Mouse (Mus musculus) heart, embryonic 13.5 days (tissue): Measurements from ENCODE around the gene Me1. TPM values are rescaled to one million over a fixed set of nuclear protein-coding genes. Genes with fewer than 3 reads are reported as not detected.
A peak's percentile ranks its signal among the peaks of the same experiment; 100 is the strongest.

ENCODE experiments used
- ATAC-seq: fragments of 200-750 bp; cut with Nextera tagmentation; 2 replicates; pipeline ENCODE4 v1.8.0; 2017; ENCODE audit warnings: moderate TSS enrichment; ENCODE audit not compliant: insufficient number of reproducible peaks, low FRiP score, low TSS enrichment; ENCODE audit errors: extremely low read depth
- H3K27ac ChIP-seq: fragments of 300-500 bp; sonication (generic); replicated peaks from 2 replicates; pipeline ENCODE4 v1.5.1; 2015; ENCODE audit warnings: moderate library complexity, mild to moderate bottlenecking, inconsistent platforms
- H3K27me3 ChIP-seq: fragments of 300-500 bp; sonication (generic); replicated peaks from 2 replicates; pipeline ENCODE4 v1.6.1; 2015; ENCODE audit warnings: mild to moderate bottlenecking, inconsistent platforms
- H3K36me3 ChIP-seq: fragments of 300-500 bp; sonication (generic); 2 replicates; pipeline ENCODE4 v1.6.1; 2015; ENCODE audit warnings: mild to moderate bottlenecking, inconsistent platforms
- H3K4me1 ChIP-seq: fragments of 300-500 bp; sonication (generic); 2 replicates; pipeline ENCODE4 v1.6.1; 2015; ENCODE audit warnings: inconsistent platforms
- H3K4me2 ChIP-seq: fragments of 300-500 bp; sonication (generic); 2 replicates; pipeline ENCODE4 v1.6.1; 2015; ENCODE audit warnings: inconsistent platforms, mild to moderate bottlenecking, moderate library complexity
- H3K4me3 ChIP-seq: fragments of 300-500 bp; sonication (generic); 2 replicates; pipeline ENCODE4 v1.5.1; 2015; ENCODE audit warnings: moderate library complexity, mild to moderate bottlenecking, inconsistent platforms
- H3K9ac ChIP-seq: fragments of 300-500 bp; sonication (generic); 2 replicates; pipeline ENCODE4 v1.6.1; 2015; ENCODE audit warnings: inconsistent platforms, mild to moderate bottlenecking, moderate library complexity
- H3K9me3 ChIP-seq: fragments of 300-500 bp; sonication (generic); 2 replicates; pipeline ENCODE4 v1.6.1; 2016; ENCODE audit warnings: inconsistent platforms
- WGBS: fragments of 180-500 bp; shearing (Covaris S2); methylation state at CpG from one replicate; pipeline ENCODE4 v1.1.7; 2015; ENCODE audit warnings: mixed read lengths; 5-methylcytosine and 5-hydroxymethylcytosine counted together
- polyA plus RNA-seq: library from polyadenylated mRNA; unstranded; fragments of >200 nt; fragmentation: Nextera tagmentation; extraction: Ambion mirVana; gene quantifications from 2 replicates; pipeline ENCODE4 v1.2.1, GENCODE M21; 2015

Me1 gene
- polyA plus RNA-seq, 1 experiment from 2014 or later: 32.2 TPM

DNA sequence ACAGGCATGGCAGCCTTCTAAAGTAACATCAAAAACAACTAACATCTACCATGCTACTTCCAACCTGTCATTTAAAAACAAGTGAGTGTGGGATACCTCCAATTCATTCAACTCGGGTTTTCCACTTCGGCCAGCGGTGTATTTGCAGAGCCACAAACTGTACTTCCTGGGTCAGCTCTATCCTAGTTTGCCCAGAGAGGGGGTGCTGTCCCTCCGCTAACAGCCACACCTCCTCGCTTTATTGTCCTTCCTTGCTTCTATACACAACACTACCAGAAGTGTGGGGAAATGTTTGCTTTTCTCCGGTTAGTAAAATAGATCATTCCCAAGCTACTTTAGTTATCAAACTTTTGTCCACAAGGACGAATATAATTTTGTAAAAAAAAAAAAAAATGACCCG is 124.8 kb downstream of the Me1 start:
- 11% methylated on average over 8 of the region's 8 CpGs for WGBS
- ATAC-seq: no peak

DNA sequence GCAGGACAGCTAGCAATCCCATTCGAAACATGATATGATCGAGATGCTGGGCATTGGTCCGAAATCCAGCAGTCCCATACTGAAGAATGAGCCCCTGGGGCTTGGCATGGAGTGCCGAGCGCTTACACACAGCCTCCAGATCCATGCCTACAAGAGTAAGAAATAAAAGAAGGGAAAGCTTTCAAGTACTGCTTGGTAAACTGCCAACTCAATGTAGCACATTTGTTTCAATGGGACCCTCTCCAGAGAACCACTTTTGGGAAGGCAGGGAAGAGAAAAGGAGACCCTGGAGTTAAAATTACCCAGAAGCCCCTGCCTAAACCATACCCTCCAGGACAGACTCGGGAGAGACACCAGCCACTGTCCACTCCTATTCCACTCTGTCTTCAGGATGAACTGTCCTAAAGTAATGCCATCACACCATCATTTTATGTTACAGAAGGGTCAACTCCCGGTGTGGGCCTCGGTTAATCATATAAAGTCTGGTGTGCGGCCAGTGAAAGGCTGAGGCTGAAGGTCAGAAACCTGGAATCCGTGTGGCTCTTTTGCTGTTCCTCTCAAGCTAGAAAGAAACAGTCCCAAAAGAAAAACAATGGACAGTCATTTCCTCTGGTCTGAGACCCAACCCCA is 125.4 kb downstream of the Me1 start:
- Histone ChIP-seq H3K9me3 (no peaks in the 10 kb centered on the region), H3K27me3 (no peaks in the 10 kb centered on the region), H3K4me2 (peak overlapping the region; percentile 100), H3K9ac (peak overlapping the region; percentile 84), H3K27ac (no peak overlapping the region), H3K4me3 (peak overlapping the region; percentile 77), H3K36me3 (peaks cover 40% of the 10 kb centered on the region), H3K4me1 (peaks cover 22% of the 10 kb centered on the region)
- ATAC-seq: no peak
- WGBS: 79% methylated on average over 10 of the region's 10 CpGs

More for the DNA sequence above, 124.8 kb downstream of the Me1 start:
- H3K9me3 ChIP-seq: no peaks in the 10 kb centered on the region
- H3K36me3 ChIP-seq: peaks cover 35% of the 10 kb centered on the region
- peak overlapping the region; percentile 77 for H3K4me3 ChIP-seq
- no peaks in the 10 kb centered on the region for H3K27me3 ChIP-seq
- H3K9ac ChIP-seq: peak overlapping the region; percentile 84
- peaks cover 22% of the 10 kb centered on the region for H3K4me1 ChIP-seq
- peak overlapping the region; percentile 100 for H3K4me2 ChIP-seq
- peak overlapping the region; percentile 70; the same call in 1 of the 2 replicates for H3K27ac ChIP-seq

DNA sequence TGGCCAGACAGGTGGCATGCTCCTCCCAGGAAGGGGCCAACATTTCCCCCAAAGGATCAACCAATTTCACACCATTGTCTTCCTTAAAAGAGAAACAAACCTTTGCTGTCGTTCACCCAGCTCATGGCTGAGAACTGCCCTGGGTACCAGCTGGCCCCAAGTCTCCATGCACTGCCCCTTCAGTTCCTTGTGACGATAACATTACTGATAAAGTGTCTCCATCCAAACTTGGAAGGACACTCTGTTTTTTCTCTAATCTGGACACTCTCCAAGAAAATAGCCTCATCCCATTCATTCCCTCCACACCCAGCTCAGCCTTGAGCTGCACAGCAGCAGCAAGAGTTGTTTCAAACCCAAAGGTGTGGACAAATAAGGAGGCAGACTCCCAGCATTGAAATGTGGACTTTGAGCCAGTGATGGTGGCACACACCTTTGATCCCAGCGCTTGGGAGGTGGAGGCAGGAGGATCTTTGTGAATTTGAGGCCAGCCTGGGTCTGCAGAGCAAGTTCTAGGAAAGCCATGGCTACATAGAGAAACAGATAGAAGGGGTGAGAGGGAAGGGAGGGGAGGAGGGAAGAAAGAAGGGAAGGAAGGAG is 126.3 kb downstream of the Me1 start:
- 75% methylated on average over 3 of the region's 3 CpGs for WGBS
- no peak overlapping the region for H3K9ac ChIP-seq
- peaks cover 22% of the 10 kb centered on the region for H3K4me1 ChIP-seq
- H3K27me3 ChIP-seq: no peaks in the 10 kb centered on the region
- H3K36me3 ChIP-seq: peaks cover 50% of the 10 kb centered on the region
- no peak for ATAC-seq
- no peak overlapping the region for H3K4me2 ChIP-seq
- H3K4me3 ChIP-seq: no peak overlapping the region
- H3K27ac ChIP-seq: no peak overlapping the region
- no peaks in the 10 kb centered on the region for H3K9me3 ChIP-seq

DNA sequence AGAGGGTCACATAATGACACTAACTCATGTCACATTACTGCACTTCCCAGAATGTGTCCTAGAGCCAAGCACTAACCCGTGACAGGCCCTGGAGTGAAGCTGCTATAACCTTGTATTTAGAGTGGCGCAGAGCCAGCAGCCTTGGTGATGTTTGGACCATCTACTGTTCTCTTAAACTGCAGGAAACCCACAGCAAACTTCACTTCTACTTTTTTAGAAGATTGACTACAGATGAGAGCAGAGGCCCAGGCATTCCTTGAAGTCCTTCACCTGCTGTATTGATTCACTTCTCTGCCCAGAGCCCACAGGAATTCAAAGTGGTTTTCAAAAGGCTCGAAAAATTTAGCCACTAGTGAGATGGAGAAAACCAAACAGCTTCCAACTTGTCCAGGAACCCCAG is 135.2 kb downstream of the Me1 start:
- WGBS: 82% methylated on average over 3 of the region's 3 CpGs
- Histone ChIP-seq H3K9ac (no peak overlapping the region), H3K27me3 (no peaks in the 10 kb centered on the region), H3K4me2 (no peak overlapping the region), H3K36me3 (peaks cover 94% of the 10 kb centered on the region), H3K9me3 (no peaks in the 10 kb centered on the region), H3K27ac (no peak overlapping the region), H3K4me3 (no peak overlapping the region), H3K4me1 (no peaks in the 10 kb centered on the region)
- no peak for ATAC-seq

DNA sequence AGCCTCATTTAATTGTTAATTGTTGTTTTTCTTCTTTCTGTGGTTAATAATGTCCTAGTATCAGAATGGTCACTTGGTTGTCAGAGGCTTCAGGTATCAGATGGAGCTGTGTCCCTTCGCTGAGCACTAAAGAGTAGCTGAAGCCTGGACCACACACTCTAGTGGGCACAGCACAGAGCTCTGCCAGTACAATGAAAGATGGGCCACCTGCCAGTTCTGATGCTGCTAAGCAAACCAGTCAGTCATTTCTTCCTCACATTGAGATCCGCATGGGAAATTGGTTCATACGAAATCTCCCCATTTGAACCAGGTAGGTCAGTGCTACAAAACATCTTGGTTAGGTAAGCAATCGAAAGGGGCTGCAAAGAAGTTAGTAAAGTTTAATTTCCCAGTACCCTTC is 141.1 kb downstream of the Me1 start:
- no peak overlapping the region for H3K4me2 ChIP-seq
- ATAC-seq: no peak
- H3K4me3 ChIP-seq: no peak overlapping the region
- peaks cover 89% of the 10 kb centered on the region for H3K36me3 ChIP-seq
- no peak overlapping the region for H3K9ac ChIP-seq
- no peaks in the 10 kb centered on the region for H3K4me1 ChIP-seq
- H3K27me3 ChIP-seq: no peaks in the 10 kb centered on the region
- no peak overlapping the region for H3K27ac ChIP-seq
- 84% methylated on average over 4 of the region's 4 CpGs for WGBS
- H3K9me3 ChIP-seq: no peaks in the 10 kb centered on the region

DNA sequence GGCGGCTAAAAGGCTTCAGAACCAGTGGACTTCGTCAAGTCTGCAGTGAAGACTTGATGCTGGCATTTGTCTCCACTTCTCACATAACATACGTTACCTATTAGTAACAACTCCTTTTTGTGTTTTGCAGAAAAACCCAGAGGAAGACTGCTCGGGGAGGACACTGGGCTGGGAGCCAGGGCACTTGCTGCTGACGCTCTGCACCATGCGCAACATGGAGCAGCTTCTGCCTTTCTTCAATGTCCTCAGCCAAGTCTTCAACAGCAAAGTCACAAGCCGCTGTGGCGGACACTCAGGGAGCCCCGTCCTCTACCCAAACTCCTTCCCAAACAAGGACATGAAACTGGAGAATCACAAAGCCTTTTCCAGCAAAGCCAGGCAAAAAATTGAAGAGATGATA is 141.9 kb downstream of the Me1 start:
- Histone ChIP-seq H3K4me2 (no peak overlapping the region), H3K27me3 (no peaks in the 10 kb centered on the region), H3K4me3 (no peak overlapping the region), H3K27ac (no peak overlapping the region), H3K36me3 (peaks cover 88% of the 10 kb centered on the region), H3K9me3 (no peaks in the 10 kb centered on the region), H3K9ac (no peak overlapping the region), H3K4me1 (no peaks in the 10 kb centered on the region)
- 82% methylated on average over 9 of the region's 9 CpGs for WGBS
- ATAC-seq: no peak

DNA sequence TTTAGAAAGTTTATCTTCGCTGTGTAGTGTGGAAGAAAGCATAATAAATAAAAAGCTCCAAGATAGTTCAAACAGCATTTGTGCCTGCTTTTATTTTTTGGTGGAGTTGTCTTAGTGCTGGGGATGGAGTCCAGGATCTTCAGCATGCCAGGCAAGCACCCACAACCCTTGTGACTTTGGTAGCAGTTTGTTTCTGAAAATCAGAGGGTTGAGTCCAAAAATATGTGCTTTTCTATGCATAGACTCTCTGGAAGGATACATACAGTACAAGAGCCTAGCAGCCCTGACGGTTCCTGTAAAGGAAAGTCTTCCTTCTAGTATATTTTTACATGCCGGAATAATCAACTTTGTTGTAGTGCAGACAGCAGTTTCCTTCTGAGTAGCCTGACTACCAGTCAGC is 145.0 kb downstream of the Me1 start:
- no peaks in the 10 kb centered on the region for H3K4me1 ChIP-seq
- no peak overlapping the region for H3K9ac ChIP-seq
- peaks cover 79% of the 10 kb centered on the region for H3K36me3 ChIP-seq
- H3K4me2 ChIP-seq: no peak overlapping the region
- no peak overlapping the region for H3K27ac ChIP-seq
- H3K9me3 ChIP-seq: no peaks in the 10 kb centered on the region
- ATAC-seq: no peak
- no peaks in the 10 kb centered on the region for H3K27me3 ChIP-seq
- WGBS: 86% methylated on average over 3 of the region's 3 CpGs
- no peak overlapping the region for H3K4me3 ChIP-seq

DNA sequence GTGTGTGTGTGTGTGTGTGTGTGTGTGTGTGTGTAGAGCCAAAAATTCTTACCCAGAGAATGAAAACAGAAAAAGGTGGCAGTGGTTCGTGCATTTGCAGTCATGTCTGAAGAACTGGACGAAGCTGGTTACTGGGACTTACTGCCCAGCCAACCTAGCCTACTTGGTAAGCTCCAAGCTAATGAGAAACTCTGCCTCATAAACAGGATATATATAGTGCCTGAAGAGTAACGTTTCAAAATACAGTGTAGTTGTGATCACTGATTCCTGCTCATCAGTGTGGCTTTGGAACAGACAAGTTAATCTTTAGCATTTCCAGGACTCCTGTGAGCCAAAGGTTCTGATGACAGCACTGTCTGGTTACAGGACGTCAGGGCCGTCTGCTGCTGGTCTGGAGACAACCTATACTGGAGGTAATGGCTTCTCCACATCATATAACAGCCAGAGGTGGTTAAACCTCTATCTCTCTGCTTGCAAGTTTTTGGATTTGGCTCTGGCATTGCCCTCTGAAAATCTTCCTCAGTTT is 146.1 kb downstream of the Me1 start:
- H3K9me3 ChIP-seq: no peaks in the 10 kb centered on the region
- H3K27me3 ChIP-seq: no peaks in the 10 kb centered on the region
- 75% methylated on average over 5 of the region's 5 CpGs for WGBS
- H3K36me3 ChIP-seq: peaks cover 81% of the 10 kb centered on the region
- H3K4me3 ChIP-seq: no peak overlapping the region
- no peak overlapping the region for H3K9ac ChIP-seq
- no peak for ATAC-seq
- H3K27ac ChIP-seq: no peak overlapping the region
- H3K4me2 ChIP-seq: no peak overlapping the region
- H3K4me1 ChIP-seq: no peaks in the 10 kb centered on the region

DNA sequence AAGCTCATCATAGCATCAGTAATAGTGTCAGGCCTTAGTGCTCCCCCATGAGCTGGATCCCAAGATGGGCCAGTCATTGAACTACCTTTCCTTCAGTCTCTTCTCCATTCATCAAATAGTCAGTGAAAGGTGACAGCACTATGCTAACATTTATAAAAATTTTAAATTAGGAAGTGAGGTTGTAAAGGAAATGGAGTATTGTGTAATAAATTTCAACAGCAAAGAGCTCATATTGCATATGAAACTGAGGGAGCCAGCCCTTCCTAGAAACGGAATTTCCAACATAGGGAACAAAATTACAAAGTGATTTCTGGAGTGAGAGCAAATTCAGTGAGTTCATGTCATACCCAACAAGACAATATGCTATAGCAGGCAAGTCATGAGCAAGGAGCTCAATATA is 151.2 kb downstream of the Me1 start:
- no peaks in the 10 kb centered on the region for H3K27me3 ChIP-seq
- no peak overlapping the region for H3K9ac ChIP-seq
- no peaks in the 10 kb centered on the region for H3K4me1 ChIP-seq
- peaks cover 78% of the 10 kb centered on the region for H3K36me3 ChIP-seq
- no peak overlapping the region for H3K4me2 ChIP-seq
- H3K9me3 ChIP-seq: no peaks in the 10 kb centered on the region
- H3K4me3 ChIP-seq: no peak overlapping the region
- ATAC-seq: no peak
- no peak overlapping the region for H3K27ac ChIP-seq
- WGBS: 70% methylated on average over 1 of the region's 1 CpGs

DNA sequence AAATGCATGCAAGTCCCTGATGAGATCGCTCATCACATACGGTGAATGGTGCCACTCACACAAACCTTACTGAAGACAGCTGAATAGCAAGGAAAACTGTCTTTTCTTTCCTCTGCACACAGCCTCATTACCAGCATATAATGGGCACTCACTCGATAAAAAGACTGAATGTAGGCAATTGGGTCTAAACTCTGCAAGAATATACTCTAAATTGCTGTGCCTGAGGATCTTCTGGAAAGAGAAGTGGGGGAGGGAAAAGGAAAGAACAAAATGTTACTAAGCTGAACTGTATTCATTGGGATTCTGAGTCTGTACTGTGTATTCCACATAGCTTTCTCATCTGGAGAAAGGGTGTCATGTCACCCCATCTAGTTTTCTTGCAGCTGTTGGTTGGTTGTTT is 152.3 kb downstream of the Me1 start:
- Histone ChIP-seq H3K9me3 (no peaks in the 10 kb centered on the region), H3K4me3 (no peak overlapping the region), H3K9ac (no peak overlapping the region), H3K4me1 (no peaks in the 10 kb centered on the region), H3K27ac (no peak overlapping the region), H3K4me2 (no peak overlapping the region), H3K36me3 (peaks cover 68% of the 10 kb centered on the region), H3K27me3 (no peaks in the 10 kb centered on the region)
- ATAC-seq: no peak
- 88% methylated on average over 3 of the region's 3 CpGs for WGBS

DNA sequence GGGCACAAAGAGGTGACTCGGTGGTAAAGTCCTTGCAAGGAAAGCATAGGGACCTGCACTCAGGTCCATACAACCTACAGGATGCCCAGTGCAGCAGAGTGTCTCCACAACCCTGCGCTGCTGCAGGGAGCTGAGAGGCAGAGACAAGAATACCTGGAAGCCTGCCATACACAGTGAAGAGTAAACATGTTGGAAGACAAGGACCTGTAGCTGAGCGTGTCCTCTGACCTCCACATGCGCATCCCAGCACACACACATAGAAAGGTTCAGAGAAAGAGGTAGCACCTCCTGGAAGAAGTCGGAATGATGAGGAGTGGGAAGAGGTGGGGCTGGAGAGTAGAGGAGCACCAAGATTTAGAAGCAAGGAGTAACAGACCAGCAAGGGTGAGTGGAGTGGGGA is 161.7 kb downstream of the Me1 start:
- Histone ChIP-seq H3K4me2 (no peak overlapping the region), H3K9ac (no peak overlapping the region), H3K4me1 (no peaks in the 10 kb centered on the region), H3K36me3 (peaks cover 42% of the 10 kb centered on the region), H3K4me3 (no peak overlapping the region), H3K27ac (no peak overlapping the region), H3K27me3 (no peaks in the 10 kb centered on the region), H3K9me3 (no peaks in the 10 kb centered on the region)
- ATAC-seq: no peak
- WGBS: 88% methylated on average over 5 of the region's 5 CpGs
